Mouse (Mus musculus) stomach, embryonic 16.5 days (tissue): Measurements from ENCODE around the gene Olfr768. TPM values are rescaled to one million over a fixed set of nuclear protein-coding genes. Genes with fewer than 3 reads are reported as not detected.
"Not testable (repeated sequence)": the region's sequence is repeated elsewhere in the genome, so short reads cannot be mapped to it uniquely, and the experiment has no call there.

Source experiments
- ATAC-seq: fragments of 200-750 bp; cut with Nextera tagmentation; 2 replicates; pipeline ENCODE4 v1.8.0; 2017; ENCODE audit warnings: moderate number of reproducible peaks, moderate TSS enrichment; ENCODE audit not compliant: insufficient read depth, low FRiP score
- H3K27ac ChIP-seq: fragments of 300-500 bp; sonication (generic); 2 replicates; pipeline ENCODE4 v1.5.1; 2014; ENCODE audit warnings: low read length
- H3K27me3 ChIP-seq: fragments of 300-500 bp; sonication (generic); 2 replicates; pipeline ENCODE4 v1.6.1; 2014; ENCODE audit warnings: low read length, control low read depth, mixed read lengths; ENCODE audit not compliant: control insufficient read depth, insufficient read depth
- H3K36me3 ChIP-seq: fragments of 300-500 bp; sonication (generic); 2 replicates; pipeline ENCODE4 v1.6.1; 2014; ENCODE audit warnings: low read length; ENCODE audit not compliant: control insufficient read depth, insufficient read depth
- H3K4me1 ChIP-seq: fragments of 300-500 bp; sonication (generic); 2 replicates; pipeline ENCODE4 v1.6.1; 2014; ENCODE audit warnings: low read length, control low read depth, mixed read lengths; ENCODE audit not compliant: control insufficient read depth, insufficient read depth
- H3K4me2 ChIP-seq: fragments of 300-500 bp; sonication (generic); 2 replicates; pipeline ENCODE4 v1.6.1; 2014; ENCODE audit warnings: low read depth, low read length, mixed read lengths
- H3K4me3 ChIP-seq: fragments of 300-500 bp; sonication (generic); replicated peaks from 2 replicates; pipeline ENCODE4 v1.5.1; 2014; ENCODE audit warnings: mild to moderate bottlenecking, low read length
- H3K9ac ChIP-seq: fragments of 300-500 bp; sonication (generic); 2 replicates; pipeline ENCODE4 v1.6.1; 2014; ENCODE audit warnings: low read length
- H3K9me3 ChIP-seq: fragments of 300-500 bp; sonication (generic); replicated peaks from 2 replicates; pipeline ENCODE4 v1.6.1; 2016; ENCODE audit warnings: low read length, control low read depth; ENCODE audit not compliant: control insufficient read depth
- WGBS: fragments of 180-500 bp; shearing (Covaris S2); extraction: QIAGEN DNeasy Blood & Tissue Kit; methylation state at CpG from one replicate; pipeline ENCODE4 v1.1.7; 2014; 5-methylcytosine and 5-hydroxymethylcytosine counted together
- polyA plus RNA-seq: library from polyadenylated mRNA; unstranded; fragments of >200 nt; fragmentation: Nextera tagmentation; extraction: Ambion mirVana; gene quantifications from 2 replicates; pipeline ENCODE4 v1.2.1, GENCODE M21; 2015

The Olfr768 gene
- polyA plus RNA-seq: not detected in 2 replicates

- ATAC-seq: no peak
- Histone ChIP-seq H3K4me3 (no peak within 1 kb of the TSS), H3K36me3 (no peaks in the 10 kb centered on the region), H3K27me3 (no peaks in the 10 kb centered on the region), H3K4me2 (no peak within 1 kb of the TSS), H3K9me3 (no peaks in the 10 kb centered on the region), H3K27ac (no peak within 1 kb of the TSS), H3K9ac (no peak within 1 kb of the TSS), H3K4me1 (no peaks in the 10 kb centered on the region)
- 78% methylated on average over 1 of the region's 1 CpGs for WGBS
Measured at GRCm38 (mm10) chr10:129099275-129099674, at the start of gene Olfr768. Olfr768 (minus strand) TSS chr10:129099375.

DNA sequence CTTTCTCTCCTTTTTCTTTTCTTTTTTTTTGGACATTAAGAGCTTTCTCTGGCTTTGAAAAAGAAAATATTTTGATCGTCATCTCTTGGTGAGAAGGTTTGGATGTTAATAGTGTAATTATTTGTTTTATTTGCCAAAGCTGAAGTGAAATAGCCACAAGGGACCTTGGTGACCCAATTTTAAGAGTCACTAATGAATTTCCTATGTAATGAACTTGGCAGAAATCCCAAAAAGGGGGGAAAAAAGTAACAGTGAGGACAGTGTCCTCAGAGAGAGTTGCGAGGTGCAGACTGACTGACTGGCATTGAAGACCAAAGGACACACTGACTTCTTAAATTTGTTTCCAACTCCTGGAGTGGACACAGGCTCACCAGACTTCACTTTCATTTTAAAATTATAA lies 39.7 kb upstream of the Olfr768 start, which contains the start of gene Olfr770:
Gene Olfr770, minus strand, starts transcription at position 101 of the 400 bp plus-strand sequence.
- Histone ChIP-seq H3K4me3 (no peak within 1 kb of the TSS), H3K27me3 (no peaks in the 10 kb centered on the region), H3K9ac (no peak within 1 kb of the TSS), H3K27ac (no peak within 1 kb of the TSS), H3K4me1 (no peaks in the 10 kb centered on the region), H3K9me3 (no peaks in the 10 kb centered on the region), H3K4me2 (no peak within 1 kb of the TSS), H3K36me3 (no peaks in the 10 kb centered on the region)
- no peak for ATAC-seq
- 88% methylated on average over 2 of the region's 2 CpGs for WGBS

GRCm38 (mm10) chr10:129117761-129118160 lies 18.6 kb upstream of the Olfr768 start, which contains the start of gene Olfr769:
Olfr769 (minus strand) TSS chr10:129117861.
- WGBS: 68% methylated on average over 2 of the region's 2 CpGs
- Histone ChIP-seq H3K4me1 (no peaks in the 10 kb centered on the region), H3K9me3 (no peaks in the 10 kb centered on the region), H3K9ac (no peak within 1 kb of the TSS), H3K4me2 (no peak within 1 kb of the TSS), H3K27me3 (no peaks in the 10 kb centered on the region), H3K36me3 (no peaks in the 10 kb centered on the region), H3K27ac (no peak within 1 kb of the TSS), H3K4me3 (no peak within 1 kb of the TSS)
- ATAC-seq: no peak

DNA sequence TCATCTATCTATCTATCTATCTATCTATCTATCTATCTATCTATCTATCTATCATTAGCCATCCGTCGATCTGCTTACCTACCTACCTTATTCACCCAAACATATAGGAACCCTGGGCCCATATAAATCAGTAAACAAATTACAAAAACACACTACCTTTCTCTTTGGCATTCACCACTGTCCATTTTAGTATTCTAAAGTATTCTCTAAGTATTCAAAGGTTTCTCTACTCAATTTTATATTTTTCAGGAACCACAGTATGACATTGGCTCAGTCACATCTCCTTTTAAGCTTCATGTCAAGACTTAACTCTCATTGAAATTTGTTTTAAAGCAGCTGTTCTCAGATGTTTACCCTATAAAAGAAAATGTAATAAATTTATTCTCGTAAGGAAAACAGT lies 16.0 kb upstream of the Olfr768 start:
- Histone ChIP-seq H3K27ac (no peak overlapping the region), H3K4me1 (no peaks in the 10 kb centered on the region), H3K9ac (no peak overlapping the region), H3K36me3 (no peaks in the 10 kb centered on the region), H3K9me3 (no peaks in the 10 kb centered on the region), H3K27me3 (no peaks in the 10 kb centered on the region), H3K4me3 (no peak overlapping the region), H3K4me2 (no peak overlapping the region)
- WGBS: 85% methylated on average over 3 of the region's 3 CpGs
- no peak for ATAC-seq

GRCm38 (mm10) chr10:129101231-129101630 lies 2.1 kb upstream of the Olfr768 start:
- 29% methylated on average over 3 of the region's 3 CpGs for WGBS
- H3K4me1 ChIP-seq: no peaks in the 10 kb centered on the region
- H3K36me3 ChIP-seq: no peaks in the 10 kb centered on the region
- H3K9ac ChIP-seq: no peak overlapping the region
- no peak for ATAC-seq
- H3K9me3 ChIP-seq: no peaks in the 10 kb centered on the region
- no peaks in the 10 kb centered on the region for H3K27me3 ChIP-seq
- no peak overlapping the region for H3K27ac ChIP-seq
- no peak overlapping the region for H3K4me3 ChIP-seq
- H3K4me2 ChIP-seq: no peak overlapping the region

- not testable (repeated sequence) for H3K9ac ChIP-seq, H3K36me3 ChIP-seq, H3K27ac ChIP-seq, H3K4me1 ChIP-seq, H3K9me3 ChIP-seq, ATAC-seq, H3K27me3 ChIP-seq, H3K4me3 ChIP-seq, H3K4me2 ChIP-seq
Measured at GRCm38 (mm10) chr10:129082810-129083209, 16.4 kb downstream of the Olfr768 start, which contains the start of gene Olfr767. Olfr767 (minus strand) TSS chr10:129082910.

GRCm38 (mm10) chr10:129068877-129069276 lies 30.3 kb downstream of the Olfr768 start, which contains the start of gene Olfr766-ps1:
Olfr766-ps1 (minus strand) TSS chr10:129068977.
- Histone ChIP-seq H3K4me1 (no peaks in the 10 kb centered on the region), H3K27me3 (no peaks in the 10 kb centered on the region), H3K9me3 (no peaks in the 10 kb centered on the region), H3K27ac (no peak within 1 kb of the TSS), H3K9ac (no peak within 1 kb of the TSS), H3K4me2 (no peak within 1 kb of the TSS), H3K4me3 (no peak within 1 kb of the TSS), H3K36me3 (no peaks in the 10 kb centered on the region)
- no peak for ATAC-seq
- WGBS: 85% methylated on average over 2 of the region's 2 CpGs

- H3K9ac ChIP-seq, ATAC-seq, H3K4me3 ChIP-seq, H3K9me3 ChIP-seq, H3K27ac ChIP-seq, H3K4me1 ChIP-seq, H3K36me3 ChIP-seq, H3K4me2 ChIP-seq, H3K27me3 ChIP-seq: not testable (repeated sequence)
Measured at GRCm38 (mm10) chr10:129049898-129050297, 49.3 kb downstream of the Olfr768 start, which contains the start of gene Olfr765. Olfr765 (minus strand) TSS chr10:129049998.
